Mouse (Mus musculus) G1E (cell line): ENCODE results near the gene B4galnt2.

Source experiments
- CTCF ChIP-seq: IDR thresholded peaks from 2 replicates; pipeline ENCODE4 v1.5.1; 2012; ENCODE audit warnings: low read depth, low read length, inconsistent platforms, mixed read lengths
- GATA1 ChIP-seq: IDR thresholded peaks from 2 replicates; pipeline ENCODE4 v1.6.1; 2012; ENCODE audit warnings: borderline replicate concordance, low read length, inconsistent platforms, mixed read lengths
- GATA2 ChIP-seq: IDR thresholded peaks from 2 replicates; pipeline ENCODE4 v1.6.1; 2012; ENCODE audit warnings: low read depth, low read length, inconsistent platforms, borderline replicate concordance
- POLR2AphosphoS5 ChIP-seq: IDR thresholded peaks from 2 replicates; pipeline ENCODE4 v1.6.1; 2012; ENCODE audit warnings: low read depth, low read length, inconsistent platforms; ENCODE audit not compliant: insufficient replicate concordance
- TAL1 ChIP-seq: conservative IDR thresholded peaks from 2 replicates; pipeline ENCODE4 v1.6.1; 2012; ENCODE audit warnings: low read depth, low read length, inconsistent platforms, mixed read lengths

DNA sequence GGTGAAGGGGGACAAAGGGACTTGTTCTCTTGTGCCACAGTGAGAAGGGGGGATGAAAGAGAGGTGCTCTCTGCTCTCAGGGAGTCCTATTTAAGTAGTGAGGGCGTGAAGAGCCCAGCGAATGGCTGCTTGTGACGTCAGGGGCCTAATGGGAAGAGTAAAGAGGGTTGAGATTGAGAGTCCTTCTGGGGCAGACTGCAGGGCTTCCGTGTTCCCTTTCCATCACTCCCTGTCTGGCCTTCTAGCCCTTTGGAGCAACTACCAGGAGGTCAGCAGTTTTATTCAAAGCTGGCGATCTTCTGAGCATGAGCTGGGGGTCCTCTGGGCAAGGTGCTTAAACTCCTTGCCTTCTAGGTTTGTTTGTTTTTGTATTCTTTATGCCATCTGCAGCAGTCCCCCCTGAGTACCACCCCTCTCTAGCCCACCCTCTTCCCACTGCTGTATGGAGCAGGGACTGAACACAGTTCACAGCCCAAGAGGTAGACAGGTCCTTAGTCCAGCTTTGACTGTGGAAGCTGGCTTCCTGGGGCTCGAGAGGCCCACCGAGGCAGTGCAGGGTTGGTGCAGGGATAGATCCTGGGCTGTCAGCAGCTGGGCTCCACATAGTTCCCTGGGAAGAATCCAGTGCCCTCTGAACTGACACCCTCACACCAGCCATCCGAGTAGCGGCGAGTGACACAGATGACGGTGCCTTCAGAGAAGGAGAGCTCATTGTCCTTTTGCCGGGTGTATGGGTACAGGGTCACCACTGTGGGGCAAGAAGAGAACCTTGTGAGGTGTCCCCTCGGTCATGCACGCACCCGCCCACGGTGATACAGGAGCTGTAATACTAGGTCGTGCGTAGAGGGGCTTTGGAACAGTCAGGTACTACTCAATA is 82.3 kb downstream of the B4galnt2 start:
- TF ChIP-seq GATA1, result no peak
- no peak for TF ChIP-seq CTCF
- TF ChIP-seq POLR2AphosphoS5, result no peak
- TF ChIP-seq TAL1, result no peak
- TF ChIP-seq GATA2, result no peak
